ENCODE assay signal across 9 mouse cellular contexts in the genomic region with DNA sequence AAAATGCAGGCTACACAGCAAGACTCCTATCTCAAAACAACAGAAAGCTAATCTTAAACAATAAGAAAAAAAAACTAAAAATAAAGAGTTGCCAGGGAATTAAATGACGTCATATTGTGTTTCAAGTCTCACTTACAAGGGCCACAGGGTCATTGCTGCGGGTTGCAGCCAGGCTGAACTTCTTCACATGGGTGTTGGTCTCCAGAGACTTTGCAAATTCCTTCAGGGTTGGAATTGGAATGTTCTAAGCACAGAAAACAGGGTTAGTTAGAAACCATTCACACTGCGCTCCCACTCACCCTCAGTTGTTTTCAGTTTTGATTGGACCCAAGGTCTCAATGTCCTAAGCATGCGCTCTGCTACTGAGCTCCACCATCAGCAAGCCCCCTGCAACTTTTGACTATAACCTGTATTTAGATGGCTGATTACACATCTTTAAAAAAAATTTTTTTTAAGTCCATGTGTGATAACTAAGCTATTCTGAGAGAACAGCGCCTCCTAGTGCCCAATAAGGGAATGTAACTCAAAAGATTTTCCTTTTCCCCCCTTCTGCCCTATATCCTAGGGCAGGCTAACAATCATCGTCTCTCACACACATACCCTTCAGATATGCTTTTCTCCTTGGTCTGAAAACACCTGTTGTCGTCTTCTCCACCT. TPM values are rescaled to one million over a fixed set of nuclear protein-coding genes. Genes with fewer than 3 reads are reported as not detected.
DNase-seq lines count a peak whose midpoint lies in the region.
"Had no signal": no experiment of that assay in that cellular context is flagged by ENCODE, and none has a peak within 500 bp of the region (broad histone marks: within the 10 kb centered on the region; RNA-seq: fewer than 3 reads in every experiment).

No protein-coding gene starts in this region.

- no peaks in the 10 kb centered on the region for H3K4me1 ChIP-seq in brown adipose tissue, adult 24 weeks (ENCODE audit: control insufficient read depth, insufficient read depth, insufficient read length, low read length)
- H3K4me1 ChIP-seq: limb, embryonic 15.5 days had no signal

- DNase-seq in gastrocnemius, adult 18-20 months (ENCODE audit: low spot score), result peak; percentile 28
- no peak for DNase-seq in gastrocnemius, postnatal 4 days (ENCODE audit: low spot score in 2 of 2)
- peak; percentile 47 for DNase-seq in CD4-positive helper T cell, adult 2 months (ENCODE audit: low read depth, low spot score)
- peak; percentile 40 for DNase-seq in kidney, adult 9 months
- peak; percentile 78 for DNase-seq in retina, embryonic 14.5 days (ENCODE audit: low spot score)
- DNase-seq in adrenal gland, adult 18-20 months (ENCODE audit: low spot score in 2 of 2), result no peak
- no peak for DNase-seq in urinary bladder, postnatal 4 days (ENCODE audit: low spot score in 2 of 2)

- H3K27ac ChIP-seq in brown adipose tissue, adult 24 weeks (replicated peaks; ENCODE audit: low read depth, low read length), result 0 out of 2 replicates have a peak overlapping the region, but pooled peaks have one; percentile 12
- H3K27ac ChIP-seq: limb, embryonic 15.5 days had no signal

- H3K4me3 ChIP-seq in brown adipose tissue, adult 24 weeks (ENCODE audit: insufficient read depth, low read depth, low read length), result no peak overlapping the region
- H3K4me3 ChIP-seq: limb, embryonic 15.5 days had no signal

RNA-seq across cellular contexts. Expression of a gene that starts 22.4 kb away (rescaled TPM):
- 10 to 100 TPM; 14.2 to 26.3 TPM for total RNA-seq in gastrocnemius, adult 18-20 months (2021)
- 10 to 100 TPM; 52.4 to 59.7 TPM for total RNA-seq in gastrocnemius, postnatal 4 days (2021)
- polyA plus RNA-seq in brown adipose tissue, adult 24 weeks (2012; ENCODE audit: insufficient read depth, insufficient read length, missing spikeins), result 27.3 and 29.6 TPM in 2 replicates
- total RNA-seq in adrenal gland, adult 18-20 months (2021), result 10 to 100 TPM; 57.4 to 60.2 TPM

RNA-seq across cellular contexts. Expression of a gene that starts 29.3 kb away (rescaled TPM):
- total RNA-seq in gastrocnemius, adult 18-20 months (2021), result 1 to 10 TPM; 3.7 to 5.0 TPM
- total RNA-seq in gastrocnemius, postnatal 4 days (2021), result 10 to 100 TPM; 22.5 to 28.1 TPM
- polyA plus RNA-seq in brown adipose tissue, adult 24 weeks (2012; ENCODE audit: insufficient read depth, insufficient read length, missing spikeins), result 1.9 and 2.0 TPM in 2 replicates
- 10 to 100 TPM; 11.3 to 13.4 TPM for total RNA-seq in adrenal gland, adult 18-20 months (2021)

RNA-seq across cellular contexts. Expression of a gene that starts 43.7 kb away (rescaled TPM):
- 1 to 10 TPM; 4.8 to 7.6 TPM for total RNA-seq in gastrocnemius, adult 18-20 months (2021)
- total RNA-seq in gastrocnemius, postnatal 4 days (2021), result 10 to 100 TPM; 17.6 to 20.1 TPM
- polyA plus RNA-seq in brown adipose tissue, adult 24 weeks (2012; ENCODE audit: insufficient read depth, insufficient read length, missing spikeins), result 8.8 and 9.6 TPM in 2 replicates
- 10 to 100 TPM; 11.5 to 12.9 TPM for total RNA-seq in adrenal gland, adult 18-20 months (2021)

Comparison
In these comparisons a context has a peak if more than half of its experiments do, and no peak if none do; other contexts are left out.
1. DNase-seq: peak in gastrocnemius, adult 18-20 months (single experiment), CD4-positive helper T cell, adult 2 months (single experiment), kidney, adult 9 months (single experiment) and retina, embryonic 14.5 days (single experiment); none in gastrocnemius, postnatal 4 days (0 of 2), adrenal gland, adult 18-20 months (0 of 2) and urinary bladder, postnatal 4 days (0 of 2).